Mouse (Mus musculus): Measurements from ENCODE around the gene Cdk2ap1.

DNA sequence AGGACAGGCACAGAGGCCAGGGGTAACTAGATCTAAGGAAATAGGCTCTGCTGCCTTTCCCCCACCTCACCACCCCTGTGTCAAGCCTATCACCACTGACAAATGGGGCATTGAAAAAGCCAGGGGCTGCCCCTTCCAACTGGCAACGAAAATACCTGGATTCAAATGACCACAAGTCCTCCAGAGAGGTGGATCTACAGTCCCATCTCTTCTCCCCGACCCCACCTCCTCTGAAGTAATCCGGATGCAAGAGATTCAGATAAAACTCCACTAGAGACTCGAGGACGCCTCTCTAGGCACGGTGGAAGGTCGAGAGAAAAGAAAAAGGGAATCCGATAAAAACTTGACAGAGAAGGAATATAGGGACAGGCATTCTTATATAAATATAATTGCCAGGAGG lies 36.1 kb downstream of the Cdk2ap1 start:
- no peak for TF ChIP-seq EP300 (IDR thresholded peaks at IDR 0.05; ENCODE audit: insufficient read depth, low read depth, low read length)
- TF ChIP-seq CTCF (IDR thresholded peaks at IDR 0.05; ENCODE audit: low read depth, low read length): no peak
